Mouse (Mus musculus): ENCODE data around the gene Dennd4b.
A peak's percentile ranks its signal among the peaks of the same experiment; 100 is the strongest.

DNA sequence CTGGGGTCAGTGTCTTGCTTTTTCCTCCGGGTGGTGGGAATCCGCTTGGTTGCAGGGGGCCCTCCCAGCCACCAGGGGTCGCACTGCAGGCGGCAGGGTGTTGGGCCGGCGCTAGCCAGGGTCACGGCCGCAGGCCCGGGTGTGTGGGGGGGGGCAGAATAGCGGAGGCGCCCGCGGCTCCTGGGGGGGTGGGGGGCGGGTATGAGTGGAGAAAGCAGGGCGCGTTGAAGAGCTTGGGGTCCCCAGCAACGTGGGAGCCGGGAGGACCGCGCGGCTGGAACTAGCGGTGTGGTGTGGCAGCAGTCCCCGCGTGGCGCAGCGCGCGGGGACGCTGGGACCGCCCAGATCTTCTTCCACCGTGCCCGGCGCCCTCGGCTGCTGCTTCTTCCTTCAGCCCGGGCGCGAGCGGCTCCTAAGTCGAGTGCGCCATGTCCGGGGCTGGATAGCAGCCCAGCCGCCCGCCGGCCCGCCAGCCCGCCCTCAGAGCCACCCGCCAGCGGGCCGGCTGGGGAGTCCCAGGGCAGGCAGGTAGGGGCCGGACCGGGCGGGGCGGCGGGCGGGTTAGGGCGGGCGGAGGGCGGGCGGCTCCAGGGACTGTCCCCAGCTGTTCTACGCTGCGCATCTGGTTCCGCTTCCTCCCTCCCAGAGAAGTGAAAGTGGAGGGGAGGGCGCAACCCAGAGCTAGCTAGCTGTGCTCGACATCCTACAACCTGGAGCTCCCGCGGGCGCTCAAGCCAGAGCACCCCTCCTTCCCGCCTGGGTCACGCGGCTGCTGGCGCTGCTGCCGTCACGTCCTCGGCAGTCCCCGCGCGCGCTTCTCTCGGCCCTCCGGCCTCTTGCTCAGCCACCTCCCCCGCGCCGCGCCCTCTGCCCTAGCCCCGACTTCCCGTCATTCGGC, at the start of gene Dennd4b:
- TF ChIP-seq CTCF (conservative IDR thresholded peaks at IDR 0.05; ENCODE audit: insufficient read depth, insufficient read length, low read depth, low read length) (peak; percentile 76), POLR2A (IDR thresholded peaks at IDR 0.05; ENCODE audit: low read depth, low read length) (peak; percentile 43)
